Mouse (Mus musculus) embryonic facial prominence, embryonic 15.5 days (tissue): ENCODE results near the gene Tmx1. TPM values are rescaled to one million over a fixed set of nuclear protein-coding genes. Genes with fewer than 3 reads are reported as not detected.
A peak's percentile ranks its signal among the peaks of the same experiment; 100 is the strongest.

Experiments
- ATAC-seq: fragments of 200-750 bp; cut with Nextera tagmentation; 2 replicates; pipeline ENCODE4 v1.8.0; 2017; ENCODE audit warnings: low read depth, moderate TSS enrichment; ENCODE audit not compliant: insufficient number of reproducible peaks, low FRiP score, low TSS enrichment
- H3K27ac ChIP-seq: fragments of 300-500 bp; sonication (generic); replicated peaks from 2 replicates; pipeline ENCODE4 v1.5.1; 2015; ENCODE audit warnings: mild to moderate bottlenecking, inconsistent platforms
- H3K27me3 ChIP-seq: fragments of 300-500 bp; sonication (generic); 2 replicates; pipeline ENCODE4 v1.6.1; 2015; ENCODE audit warnings: inconsistent platforms
- H3K36me3 ChIP-seq: fragments of 300-500 bp; sonication (generic); 2 replicates; pipeline ENCODE4 v1.6.1; 2015; ENCODE audit warnings: mild to moderate bottlenecking, inconsistent platforms
- H3K4me1 ChIP-seq: fragments of 300-500 bp; sonication (generic); 2 replicates; pipeline ENCODE4 v1.6.1; 2015; ENCODE audit warnings: inconsistent platforms
- H3K4me2 ChIP-seq: fragments of 300-500 bp; sonication (generic); replicated peaks from 2 replicates; pipeline ENCODE4 v1.6.1; 2015; ENCODE audit warnings: mild to moderate bottlenecking, inconsistent platforms
- H3K4me3 ChIP-seq: fragments of 300-500 bp; sonication (generic); replicated peaks from 2 replicates; pipeline ENCODE4 v1.5.1; 2015; ENCODE audit warnings: mild to moderate bottlenecking, inconsistent platforms
- H3K9ac ChIP-seq: fragments of 300-500 bp; sonication (generic); 2 replicates; pipeline ENCODE4 v1.6.1; 2015; ENCODE audit warnings: inconsistent platforms
- H3K9me3 ChIP-seq: fragments of 300-500 bp; sonication (generic); replicated peaks from 2 replicates; pipeline ENCODE4 v1.6.1; 2016; ENCODE audit warnings: inconsistent platforms
- WGBS: fragments of 180-500 bp; shearing (Covaris S2); methylation state at CpG from one replicate; pipeline ENCODE4 v1.1.7; 2015; 5-methylcytosine and 5-hydroxymethylcytosine counted together
- polyA plus RNA-seq: library from polyadenylated mRNA; unstranded; fragments of >200 nt; fragmentation: Nextera tagmentation; extraction: Ambion mirVana; gene quantifications from 2 replicates; pipeline ENCODE4 v1.2.1, GENCODE M21; 2015

The Tmx1 gene
- polyA plus RNA-seq, 1 experiment from 2014 or later, result 99.4 TPM

GRCm38 (mm10) chr12:70492441-70492840, 39.5 kb downstream of the Tmx1 start:
- 83% methylated on average over 10 of the region's 10 CpGs for WGBS
- Histone ChIP-seq H3K4me1 (peaks cover 15% of the 10 kb centered on the region), H3K9ac (no peak overlapping the region), H3K4me2 (no peak overlapping the region), H3K36me3 (no peaks in the 10 kb centered on the region), H3K27me3 (no peaks in the 10 kb centered on the region), H3K9me3 (no peaks in the 10 kb centered on the region), H3K4me3 (no peak overlapping the region), H3K27ac (no peak overlapping the region)
- no peak for ATAC-seq

- H3K36me3 ChIP-seq, result no peaks in the 10 kb centered on the region
- H3K4me3 ChIP-seq, result no peak overlapping the region
- H3K4me1 ChIP-seq, result peaks cover 15% of the 10 kb centered on the region
- no peaks in the 10 kb centered on the region for H3K9me3 ChIP-seq
- 0 out of 2 replicates have a peak overlapping the region, but pooled peaks have one; percentile 12 for H3K27ac ChIP-seq
- no peaks in the 10 kb centered on the region for H3K27me3 ChIP-seq
- H3K4me2 ChIP-seq, result no peak overlapping the region
- ATAC-seq, result 0 out of 2 replicates have a peak, but pooled peaks have one; percentile 46
- no peak overlapping the region for H3K9ac ChIP-seq
- 55% methylated on average over 10 of the region's 10 CpGs for WGBS
These were observed 41.8 kb downstream of the Tmx1 start for GRCm38 (mm10) chr12:70494494-70495281.

DNA sequence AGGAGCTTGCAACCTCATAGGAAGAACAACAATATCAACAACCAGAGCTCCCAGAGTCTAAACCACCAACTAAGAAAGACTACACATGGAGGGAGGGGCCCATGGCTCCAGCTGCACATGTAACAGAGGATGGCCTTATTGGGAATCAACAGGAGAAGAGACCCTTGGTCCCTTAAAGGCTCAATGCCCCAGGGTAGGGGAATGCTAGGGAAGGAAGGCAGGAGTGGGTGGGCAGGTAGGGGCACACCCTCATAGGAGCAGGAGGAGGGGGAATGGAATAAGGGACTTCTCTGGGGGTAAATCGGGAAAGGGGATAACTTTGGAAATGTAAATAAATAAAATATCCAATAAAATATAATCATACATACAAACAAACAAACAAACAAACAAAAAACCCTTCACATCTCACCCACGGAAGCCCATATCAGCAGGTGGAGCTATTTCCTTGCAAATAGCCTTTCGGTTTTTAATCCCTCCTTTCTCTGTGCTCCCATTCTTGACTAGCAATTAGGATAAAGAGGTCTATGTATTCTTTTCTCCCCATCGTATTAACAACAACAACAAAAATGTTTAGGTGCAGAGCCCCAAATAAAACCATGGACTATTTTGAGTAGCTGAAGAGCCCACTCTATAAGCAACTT, 42.5 kb downstream of the Tmx1 start:
- H3K27me3 ChIP-seq, result no peaks in the 10 kb centered on the region
- 0 out of 2 replicates have a peak overlapping the region, but pooled peaks have one; percentile 12 for H3K27ac ChIP-seq
- H3K4me1 ChIP-seq, result peaks cover 15% of the 10 kb centered on the region
- no peak overlapping the region for H3K4me3 ChIP-seq
- H3K9me3 ChIP-seq, result no peaks in the 10 kb centered on the region
- no peaks in the 10 kb centered on the region for H3K36me3 ChIP-seq
- 42% methylated on average over 4 of the region's 4 CpGs for WGBS
- ATAC-seq, result no peak
- no peak overlapping the region for H3K9ac ChIP-seq
- no peak overlapping the region for H3K4me2 ChIP-seq

DNA sequence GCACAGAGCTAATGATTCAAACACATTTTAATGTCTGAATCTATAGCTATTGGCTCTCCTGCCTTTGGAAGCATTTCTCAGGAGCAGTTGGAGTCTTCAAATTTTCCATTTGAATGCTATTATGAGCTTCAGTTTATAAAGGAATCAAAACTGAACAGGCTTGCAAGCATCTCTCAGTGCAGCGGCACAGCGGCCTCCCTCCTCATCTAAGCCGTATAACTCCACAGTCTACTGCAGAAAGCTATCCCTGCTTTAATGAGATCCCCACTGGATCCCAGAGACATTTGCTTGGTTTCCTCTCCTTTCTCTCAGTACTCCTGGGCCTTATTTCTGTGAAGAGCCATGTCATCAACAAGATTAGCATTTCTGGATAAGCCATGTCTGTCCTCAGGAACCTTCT, 45.2 kb downstream of the Tmx1 start:
- H3K27me3 ChIP-seq, result no peaks in the 10 kb centered on the region
- no peak overlapping the region for H3K9ac ChIP-seq
- no peaks in the 10 kb centered on the region for H3K36me3 ChIP-seq
- no peak overlapping the region for H3K4me3 ChIP-seq
- no peak overlapping the region for H3K4me2 ChIP-seq
- no peaks in the 10 kb centered on the region for H3K9me3 ChIP-seq
- H3K4me1 ChIP-seq, result peaks cover 15% of the 10 kb centered on the region
- 80% methylated on average over 3 of the region's 3 CpGs for WGBS
- ATAC-seq, result no peak
- no peak overlapping the region; the same call in 1 of the 2 replicates for H3K27ac ChIP-seq

GRCm38 (mm10) chr12:70505971-70506370, 53.1 kb downstream of the Tmx1 start:
- no peak overlapping the region for H3K4me2 ChIP-seq
- no peak for ATAC-seq
- no peaks in the 10 kb centered on the region for H3K27me3 ChIP-seq

DNA sequence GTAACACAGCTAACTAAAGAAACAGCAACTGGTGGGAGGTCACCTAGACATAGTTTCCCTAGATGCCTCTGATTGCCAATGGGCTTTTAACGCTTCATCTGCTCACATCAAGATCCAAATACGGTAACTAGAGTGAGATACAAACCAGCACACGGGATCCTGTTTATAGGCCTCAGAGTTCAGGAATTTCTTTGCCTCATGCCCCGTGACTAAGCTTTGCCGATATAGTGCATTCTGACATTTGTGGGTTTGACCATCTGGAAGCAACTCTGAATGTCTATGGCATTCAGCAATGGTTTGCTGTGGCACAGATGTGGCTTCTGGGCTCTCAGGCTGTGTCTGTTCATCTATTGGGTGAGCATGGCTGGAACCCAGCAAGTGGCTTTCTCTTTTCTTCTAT, 59.1 kb downstream of the Tmx1 start:
- ATAC-seq, result no peak
- Histone ChIP-seq H3K27me3 (no peaks in the 10 kb centered on the region), H3K4me1 (0 out of 2 replicates have a peak, but pooled peaks cover 3% of the 10 kb centered on the region), H3K4me2 (no peak overlapping the region), H3K9ac (no peak overlapping the region), H3K36me3 (no peaks in the 10 kb centered on the region), H3K9me3 (no peaks in the 10 kb centered on the region), H3K4me3 (no peak overlapping the region), H3K27ac (no peak overlapping the region)
- WGBS, result 52% methylated on average over 5 of the region's 5 CpGs

More at GRCm38 (mm10) chr12:70505971-70506370, 53.1 kb downstream of the Tmx1 start:
- Histone ChIP-seq H3K9me3 (no peaks in the 10 kb centered on the region), H3K4me3 (no peak overlapping the region), H3K9ac (no peak overlapping the region), H3K4me1 (0 out of 2 replicates have a peak, but pooled peaks cover 3% of the 10 kb centered on the region), H3K27ac (no peak overlapping the region), H3K36me3 (no peaks in the 10 kb centered on the region)
- 68% methylated on average over 5 of the region's 5 CpGs for WGBS

- Histone ChIP-seq H3K27ac (no peak overlapping the region), H3K9ac (no peak overlapping the region), H3K4me3 (no peak overlapping the region), H3K4me2 (no peak overlapping the region), H3K4me1 (0 out of 2 replicates have a peak, but pooled peaks cover 3% of the 10 kb centered on the region), H3K36me3 (no peaks in the 10 kb centered on the region), H3K9me3 (no peaks in the 10 kb centered on the region), H3K27me3 (no peaks in the 10 kb centered on the region)
- ATAC-seq, result no peak
- 92% methylated on average over 2 of the region's 2 CpGs for WGBS
These were observed 59.5 kb downstream of the Tmx1 start for GRCm38 (mm10) chr12:70512431-70512830.

Other genes starting within 250 kb of the Tmx1 start
- 32.3 and 37.3 TPM in 2 replicates for gene Pygl, start 221.6 kb upstream of the Tmx1 start, polyA plus RNA-seq
- gene Trim9, start 105.5 kb upstream of the Tmx1 start, polyA plus RNA-seq, result 1.4 and 1.6 TPM in 2 replicates